Mouse (Mus musculus): ENCODE measurements around the gene Flnb.

The Flnb gene

GRCm38 (mm10) chr14:7826151-7826937, 8.6 kb downstream of the Flnb start:
- peak; percentile 92 for DNase-seq

GRCm38 (mm10) chr14:7829181-7829580, 11.4 kb downstream of the Flnb start:
- peak; percentile 84 for DNase-seq

GRCm38 (mm10) chr14:7831770-7832439, 14.1 kb downstream of the Flnb start:
- no peak for DNase-seq

GRCm38 (mm10) chr14:7832440-7832783, 14.7 kb downstream of the Flnb start:
- no peak for DNase-seq

GRCm38 (mm10) chr14:7833458-7833857, 15.7 kb downstream of the Flnb start:
- DNase-seq: no peak

- no peak for DNase-seq
Measured at GRCm38 (mm10) chr14:7838564-7839089, 20.9 kb downstream of the Flnb start.

GRCm38 (mm10) chr14:7839950-7840514, 22.3 kb downstream of the Flnb start:
- DNase-seq: no peak

- peak; percentile 83 for DNase-seq
Measured at GRCm38 (mm10) chr14:7842631-7843332, 25.0 kb downstream of the Flnb start.

- DNase-seq: no peak
Measured at GRCm38 (mm10) chr14:7846696-7847095, 28.9 kb downstream of the Flnb start.

GRCm38 (mm10) chr14:7847746-7848232, 30.0 kb downstream of the Flnb start:
- DNase-seq: no peak

GRCm38 (mm10) chr14:7850913-7851312, 33.2 kb downstream of the Flnb start:
- no peak for DNase-seq

GRCm38 (mm10) chr14:7851543-7852065, 33.8 kb downstream of the Flnb start:
- DNase-seq: peak; percentile 74

- DNase-seq: peak; percentile 66
Measured at GRCm38 (mm10) chr14:7853691-7854090, 35.9 kb downstream of the Flnb start.

GRCm38 (mm10) chr14:7854366-7854765, 36.6 kb downstream of the Flnb start:
- DNase-seq: no peak

- DNase-seq: no peak
Measured at GRCm38 (mm10) chr14:7855101-7855500, 37.3 kb downstream of the Flnb start.

- DNase-seq: no peak
Measured at GRCm38 (mm10) chr14:7855501-7855900, 37.7 kb downstream of the Flnb start.

- no peak for DNase-seq
Measured at GRCm38 (mm10) chr14:7856348-7856747, 38.6 kb downstream of the Flnb start.

GRCm38 (mm10) chr14:7857835-7858234, 40.1 kb downstream of the Flnb start:
- DNase-seq: no peak

- no peak for DNase-seq
Measured at GRCm38 (mm10) chr14:7858430-7858829, 40.7 kb downstream of the Flnb start.

- DNase-seq: no peak
Measured at GRCm38 (mm10) chr14:7860525-7861154, 42.9 kb downstream of the Flnb start.

GRCm38 (mm10) chr14:7861275-7861674, 43.5 kb downstream of the Flnb start:
- peak; percentile 36 for DNase-seq

- no peak for DNase-seq
Measured at GRCm38 (mm10) chr14:7862226-7862625, 44.5 kb downstream of the Flnb start.
